Mouse (Mus musculus) urinary bladder, postnatal 25 days (tissue): ENCODE data around the gene AI481877.

Experiments used
- DNase-seq: peaks from one replicate; pipeline ENCODE4 v3.0.0; 2022; ENCODE audit warnings: low spot score

Gene AI481877

DNA sequence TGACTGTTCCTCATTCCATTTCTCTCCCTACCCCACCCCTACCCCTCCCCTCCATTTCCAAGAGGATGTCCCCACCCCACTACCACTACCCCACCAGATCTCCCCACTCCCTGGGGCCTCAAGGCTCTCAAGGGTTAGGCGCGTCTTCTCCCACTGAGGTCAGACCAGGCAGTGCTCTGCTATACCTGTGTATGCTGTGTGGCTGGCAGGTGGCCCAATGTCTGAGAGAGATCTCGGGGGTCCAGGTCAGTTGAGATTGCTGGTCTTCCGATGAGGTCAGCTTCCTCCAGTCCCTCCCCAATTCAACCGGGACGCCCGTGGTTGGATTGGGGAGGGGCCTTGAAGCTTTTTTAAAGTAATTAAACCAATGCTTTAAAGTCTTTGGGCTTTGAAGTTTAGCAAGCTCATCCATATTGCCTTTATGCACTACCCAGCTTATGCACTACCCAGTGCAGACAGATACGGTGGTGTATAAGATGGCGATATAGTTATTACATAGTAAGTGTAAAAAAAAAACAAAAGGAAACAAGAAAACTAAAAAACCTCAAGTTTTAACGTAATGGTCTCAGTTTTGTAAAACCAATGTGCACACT is 104.4 kb downstream of the AI481877 start:
- DNase-seq: no peak

DNA sequence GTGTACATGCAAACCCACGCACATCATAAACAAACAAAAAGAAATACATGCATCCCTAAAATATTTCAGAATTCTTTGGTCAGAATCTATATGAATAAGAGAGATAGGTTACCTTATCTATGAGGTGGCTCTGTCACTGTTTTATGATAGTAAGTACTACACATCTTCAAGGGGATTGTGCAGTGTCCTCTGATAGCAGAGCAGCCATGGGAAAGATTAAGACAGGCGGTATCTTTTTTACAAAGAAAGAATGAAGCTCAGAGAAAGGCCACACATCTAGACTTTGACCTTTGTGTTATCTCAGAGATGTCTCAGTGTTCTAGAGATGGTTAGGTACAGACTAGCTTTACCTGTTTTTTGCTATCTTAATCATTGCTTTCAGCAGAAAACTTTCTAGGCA is 121.9 kb downstream of the AI481877 start:
- no peak for DNase-seq

DNA sequence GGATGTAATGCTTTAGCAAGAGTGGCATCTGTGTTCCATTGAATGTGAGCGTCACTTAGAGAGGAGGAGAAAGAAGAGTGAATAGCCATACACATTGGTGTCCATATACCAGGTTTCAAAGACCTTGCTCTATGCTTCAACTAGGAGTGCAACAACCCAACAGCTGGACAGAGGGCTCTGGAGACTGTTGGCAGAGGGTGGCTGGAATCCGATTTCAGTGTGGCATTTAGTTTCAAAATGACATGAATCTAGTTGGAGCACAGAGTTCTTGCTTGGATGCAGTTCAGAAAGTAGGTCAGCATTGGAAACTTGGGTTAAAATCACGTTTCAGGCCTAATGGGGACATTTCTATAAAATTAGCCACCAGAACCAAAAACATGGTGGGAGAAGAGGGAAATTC is 123.6 kb downstream of the AI481877 start:
- DNase-seq: no peak

DNA sequence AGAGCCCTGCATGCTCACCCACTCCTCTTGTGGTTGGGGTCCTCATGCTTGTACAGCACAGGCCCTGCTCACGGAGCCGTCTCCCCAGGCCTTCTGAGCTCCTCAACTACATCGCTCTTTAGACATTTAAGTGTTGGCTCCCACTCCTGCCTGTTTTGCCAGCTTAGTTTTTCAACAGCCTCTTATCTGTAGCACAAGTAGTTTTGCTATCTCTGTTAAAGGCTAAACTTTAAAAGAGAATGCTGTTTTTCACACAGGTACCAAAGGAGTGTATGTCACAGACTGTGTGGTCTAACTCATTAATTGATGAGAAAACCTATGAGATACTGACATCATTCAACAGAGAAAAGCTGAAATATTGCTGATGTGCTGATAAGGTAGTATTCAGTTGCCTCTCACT is 127.3 kb downstream of the AI481877 start:
- DNase-seq: no peak

DNA sequence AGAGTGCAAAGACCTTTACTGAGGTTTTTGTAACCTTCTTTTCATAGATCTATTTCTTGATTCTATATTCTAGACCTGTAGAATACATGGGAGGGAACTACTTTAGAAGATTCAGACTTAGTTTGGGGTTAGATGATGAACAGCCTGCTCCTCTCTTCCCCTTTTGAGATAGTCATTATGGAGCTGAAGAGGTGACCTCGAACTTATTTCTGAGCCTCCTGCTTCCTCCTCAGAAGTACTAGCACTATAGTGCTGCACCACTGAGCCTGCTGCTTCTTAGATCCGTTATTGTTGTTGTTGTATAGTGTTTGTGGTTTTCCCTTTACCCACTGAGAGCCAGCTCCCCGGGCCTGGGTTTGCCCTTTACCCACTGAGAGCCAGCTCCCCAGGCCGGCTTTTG is 129.1 kb downstream of the AI481877 start:
- DNase-seq: no peak

DNA sequence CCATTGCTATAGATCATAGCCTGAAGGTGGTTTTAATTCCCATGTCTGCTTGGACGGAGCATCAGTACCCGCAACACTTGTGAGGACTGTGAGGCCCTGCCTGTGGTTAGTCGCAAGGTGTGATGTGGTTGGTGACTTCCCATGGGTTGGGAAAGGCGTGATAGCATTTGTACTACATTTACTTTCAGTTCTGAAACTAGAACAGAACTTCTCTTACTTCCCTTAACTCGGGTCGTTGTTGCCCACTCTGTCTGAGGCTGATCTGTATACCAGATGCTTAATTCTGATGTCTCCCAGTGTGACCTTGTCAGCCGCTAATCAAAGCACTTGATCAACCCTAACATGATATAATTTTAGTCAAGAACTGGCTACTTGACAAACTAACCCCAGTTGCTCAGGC is 129.6 kb downstream of the AI481877 start:
- no peak for DNase-seq

DNA sequence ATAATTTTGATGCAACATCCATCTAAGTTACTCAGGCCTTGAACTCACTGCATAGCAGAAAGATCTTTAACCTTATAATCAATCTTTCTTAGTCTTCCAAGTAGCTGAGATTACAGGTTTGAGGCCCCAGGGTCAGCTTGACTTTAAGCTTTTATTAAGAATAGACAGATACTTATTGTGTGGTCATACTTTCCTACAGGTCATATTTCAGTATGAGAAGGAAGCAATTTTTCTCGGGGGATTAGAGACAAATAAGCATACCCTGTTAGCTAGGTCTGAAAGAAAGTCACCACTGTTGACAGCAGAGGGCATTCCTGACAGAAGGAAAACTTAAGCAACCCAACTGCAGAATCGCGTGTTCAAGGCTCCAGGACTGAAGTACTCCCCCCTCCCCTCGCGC is 130.8 kb downstream of the AI481877 start:
- DNase-seq: no peak

DNA sequence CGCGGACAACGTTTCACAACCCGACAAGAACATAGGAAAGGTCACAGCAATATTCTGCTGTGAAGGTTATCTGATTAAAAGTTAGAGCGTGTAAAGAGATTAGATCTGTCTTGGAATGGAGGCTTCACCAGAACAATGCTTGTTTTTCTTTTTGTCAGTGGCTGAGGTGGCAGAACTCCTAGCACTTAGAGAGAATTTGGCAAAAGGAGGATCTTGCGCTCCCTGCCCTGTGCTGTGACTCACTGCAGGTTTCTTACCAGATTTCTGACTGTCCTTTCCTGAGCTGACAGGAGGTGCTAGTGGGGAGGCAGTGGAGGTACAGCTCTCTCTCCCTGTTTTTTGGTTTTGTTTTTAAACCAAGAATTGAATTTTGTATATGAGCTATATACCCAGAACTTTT is 131.8 kb downstream of the AI481877 start:
- no peak for DNase-seq

DNA sequence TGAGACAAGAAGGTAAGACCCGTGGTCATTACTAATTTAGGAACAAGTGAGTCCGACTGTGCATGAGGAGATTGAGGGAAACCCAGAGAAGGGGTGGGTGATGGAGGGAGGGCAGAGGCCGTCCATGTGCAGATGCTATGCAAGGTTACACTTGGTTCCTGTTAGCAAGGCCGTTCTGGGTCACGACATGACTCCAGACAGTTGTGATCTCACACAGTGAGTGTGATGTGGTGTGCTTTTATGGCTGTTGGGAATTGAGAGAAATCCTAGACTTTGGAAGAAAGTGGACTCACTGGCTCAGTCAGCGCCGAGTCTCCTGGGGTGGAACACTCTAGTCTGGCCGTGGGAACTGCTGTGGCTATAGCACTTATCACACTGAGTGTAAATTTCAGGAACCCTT is 132.6 kb downstream of the AI481877 start:
- no peak for DNase-seq

DNA sequence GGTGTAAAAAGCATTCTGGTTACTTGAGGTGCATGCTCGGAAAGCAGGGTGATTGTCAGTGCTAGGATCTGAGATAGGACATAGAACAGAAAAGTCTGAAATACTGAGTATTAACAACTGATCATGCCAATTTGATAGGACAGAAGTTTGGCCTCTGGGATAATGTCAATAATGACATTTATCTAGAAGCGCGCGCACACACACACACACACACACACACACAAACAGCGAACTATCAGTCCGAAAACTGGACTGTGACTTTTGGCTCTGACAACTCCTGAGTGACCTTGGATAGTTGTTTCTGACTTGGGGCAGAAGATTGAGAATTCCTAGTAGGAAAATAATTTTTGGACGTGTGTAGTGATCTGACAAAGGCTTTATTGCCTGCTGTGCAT is 135.0 kb downstream of the AI481877 start:
- no peak for DNase-seq

DNA sequence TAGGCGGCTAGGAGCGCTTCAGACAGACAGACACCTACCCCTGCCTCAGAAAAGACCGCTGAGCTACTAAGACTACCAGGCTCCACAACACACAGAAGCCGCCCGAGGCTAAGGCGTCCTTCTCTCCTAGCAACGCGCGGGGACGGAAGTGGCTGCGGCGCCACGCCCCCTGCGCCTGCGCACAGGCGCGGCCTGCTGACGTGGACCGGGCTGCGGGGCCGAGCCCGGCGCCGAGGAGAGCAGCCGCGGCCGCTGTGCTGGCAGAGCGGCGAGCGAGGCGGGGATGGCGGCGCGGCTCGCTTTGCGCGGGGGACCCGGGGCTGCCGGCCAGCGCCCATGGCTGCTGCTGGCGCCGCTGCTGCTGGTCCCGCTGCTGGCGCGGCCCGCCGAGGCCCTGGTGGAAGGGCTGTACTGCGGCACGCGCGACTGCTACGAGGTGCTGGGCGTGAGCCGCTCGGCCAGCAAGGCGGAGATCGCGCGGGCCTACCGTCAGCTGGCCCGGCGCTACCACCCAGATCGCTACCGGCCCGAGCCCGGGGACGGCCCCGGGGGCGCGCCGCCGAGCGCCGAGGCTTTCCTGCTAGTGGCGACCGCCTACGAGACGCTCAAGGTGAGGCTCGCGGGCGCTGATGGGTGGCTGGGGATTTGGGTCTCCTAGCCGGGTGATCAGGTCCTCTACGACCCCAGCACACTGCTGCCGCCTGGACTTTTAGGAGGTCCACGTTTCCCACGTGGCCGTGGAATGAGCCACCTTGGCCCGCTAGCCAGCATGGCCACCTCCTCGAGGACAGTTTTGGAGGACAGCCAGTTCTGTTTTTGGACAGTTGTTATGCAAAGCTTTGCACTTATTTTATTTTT is 135.6 kb downstream of the AI481877 start, which contains the start of gene Gm20503:
TSS of gene Gm20503 (plus strand) at position 263 of the 858 bp plus-strand sequence.
- DNase-seq: peak; percentile 93

DNA sequence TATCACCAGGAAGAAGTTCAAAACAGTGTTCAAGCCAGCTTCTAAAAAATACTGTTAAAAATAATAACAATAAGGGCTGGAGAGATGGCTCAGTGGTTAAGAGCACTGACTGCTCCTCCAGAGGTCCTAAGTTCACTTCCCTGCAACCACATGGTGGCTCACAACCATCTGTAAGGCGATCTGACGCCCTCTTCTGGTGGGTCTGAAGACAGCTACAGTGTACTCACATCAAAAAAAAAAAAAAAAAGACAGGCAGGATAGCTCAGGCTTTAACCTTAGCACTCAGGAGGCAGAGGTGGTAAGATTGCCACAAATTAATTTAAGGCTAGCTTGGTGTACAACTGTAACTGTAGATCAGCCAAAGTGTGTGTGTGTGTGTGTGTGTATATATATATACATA is 138.2 kb downstream of the AI481877 start:
- no peak for DNase-seq

DNA sequence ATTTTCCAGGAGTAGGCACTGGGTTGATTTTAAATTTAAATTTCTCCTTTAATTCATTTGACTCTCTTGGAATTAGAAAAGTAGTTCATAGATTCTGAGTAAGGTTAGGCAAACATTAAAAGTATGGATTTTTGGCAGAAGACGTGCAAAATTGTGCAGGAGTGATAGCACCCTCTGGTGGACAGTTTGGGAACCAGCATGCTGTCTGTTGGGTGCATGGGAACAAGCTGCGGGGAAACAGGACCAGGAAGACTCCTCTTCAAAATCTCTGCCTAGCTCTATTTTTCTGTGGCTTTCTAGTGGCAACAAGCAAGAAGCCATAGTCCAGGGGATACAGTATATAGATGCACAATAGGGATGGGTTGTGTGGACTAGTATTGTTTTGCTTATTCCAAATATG is 139.1 kb downstream of the AI481877 start:
- DNase-seq: peak; percentile 69

DNA sequence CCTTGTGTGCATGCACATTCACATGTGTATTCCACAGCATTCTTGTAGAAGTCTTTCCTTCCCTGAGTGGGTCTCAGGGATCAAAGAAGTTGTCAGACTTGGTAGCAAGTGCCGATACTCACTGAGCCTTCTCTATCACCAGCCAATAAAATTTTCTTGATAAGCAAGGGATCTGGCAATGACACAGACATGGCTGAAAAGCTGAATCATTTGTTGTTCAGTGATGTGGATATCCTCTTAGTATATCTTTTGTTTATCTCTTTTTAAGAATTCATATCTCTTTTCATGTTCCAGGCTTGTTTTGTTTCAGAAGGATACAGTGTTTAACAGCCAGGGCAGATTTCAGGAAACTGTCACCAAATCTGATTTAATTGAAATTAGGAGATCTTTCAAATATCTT is 140.1 kb downstream of the AI481877 start:
- no peak for DNase-seq

DNA sequence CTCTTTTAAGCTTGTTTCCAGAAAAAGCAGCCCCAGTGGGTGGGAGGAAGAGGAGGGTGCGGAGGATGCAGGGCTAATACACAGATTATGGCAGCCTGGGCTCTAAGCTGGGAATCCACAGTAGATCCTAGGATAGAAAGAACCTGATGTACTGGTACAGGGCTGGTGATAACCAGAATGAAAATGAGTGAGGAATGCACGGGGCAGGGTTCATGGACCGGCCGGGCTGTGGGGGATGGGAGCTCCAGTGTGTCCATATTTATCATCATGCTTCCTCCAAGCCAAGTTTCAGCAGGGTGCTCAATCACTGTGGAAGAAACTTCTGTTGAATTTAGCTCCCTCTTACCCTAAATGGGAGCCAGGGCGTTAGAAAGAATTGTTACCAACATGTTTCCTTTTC is 141.7 kb downstream of the AI481877 start:
- DNase-seq: peak; percentile 44

DNA sequence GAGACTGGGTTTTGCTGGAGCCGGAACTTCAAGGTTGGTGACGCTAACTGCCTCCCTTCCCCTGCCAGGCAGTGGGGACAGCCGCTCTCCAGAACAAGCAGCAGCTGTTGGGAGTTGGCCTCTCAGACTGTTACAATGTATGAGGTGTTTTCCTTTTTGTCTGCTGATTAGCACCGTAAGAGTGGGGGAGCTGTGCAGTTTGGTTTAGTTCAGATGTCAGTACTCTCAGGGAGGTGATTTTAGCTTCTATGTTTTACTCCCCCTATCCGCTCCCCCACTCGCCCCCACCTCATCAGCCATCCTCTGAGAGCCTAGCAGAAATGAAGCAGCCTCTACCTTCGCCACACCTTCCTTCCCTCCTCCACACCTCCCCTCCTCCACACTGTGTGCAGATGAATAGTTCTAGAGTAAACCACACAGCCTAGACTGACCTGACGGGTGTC is 143.5 kb downstream of the AI481877 start:
- DNase-seq: no peak

DNA sequence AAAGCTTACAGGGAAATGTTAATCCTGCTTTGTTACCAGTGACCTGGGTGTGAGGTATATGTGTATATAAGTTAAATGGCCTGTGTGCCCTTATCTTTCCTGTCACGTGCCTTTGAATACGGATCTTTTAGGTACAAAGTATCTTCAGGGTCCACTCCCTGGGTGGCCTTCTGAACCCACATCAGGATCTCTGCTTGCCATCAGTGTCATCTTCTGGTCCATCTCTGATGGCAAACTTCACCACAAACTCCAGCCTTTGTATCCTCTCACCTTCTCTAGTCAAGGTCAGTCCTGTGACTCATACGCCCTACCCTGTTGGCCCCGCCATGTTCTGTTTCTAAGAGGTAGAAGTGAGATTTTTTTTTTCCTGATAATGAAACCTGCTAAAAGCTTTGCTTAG is 144.0 kb downstream of the AI481877 start, which contains the start of gene Dnajc25:
TSS of gene Dnajc25 (plus strand) at position 301 of the 400 bp plus-strand sequence.
- no peak for DNase-seq
